Mouse (Mus musculus): ENCODE measurements around the gene Shf.
"Not testable (repeated sequence)": the region's sequence is repeated elsewhere in the genome, so short reads cannot be mapped to it uniquely, and the experiment has no call there.

The Shf gene

DNA sequence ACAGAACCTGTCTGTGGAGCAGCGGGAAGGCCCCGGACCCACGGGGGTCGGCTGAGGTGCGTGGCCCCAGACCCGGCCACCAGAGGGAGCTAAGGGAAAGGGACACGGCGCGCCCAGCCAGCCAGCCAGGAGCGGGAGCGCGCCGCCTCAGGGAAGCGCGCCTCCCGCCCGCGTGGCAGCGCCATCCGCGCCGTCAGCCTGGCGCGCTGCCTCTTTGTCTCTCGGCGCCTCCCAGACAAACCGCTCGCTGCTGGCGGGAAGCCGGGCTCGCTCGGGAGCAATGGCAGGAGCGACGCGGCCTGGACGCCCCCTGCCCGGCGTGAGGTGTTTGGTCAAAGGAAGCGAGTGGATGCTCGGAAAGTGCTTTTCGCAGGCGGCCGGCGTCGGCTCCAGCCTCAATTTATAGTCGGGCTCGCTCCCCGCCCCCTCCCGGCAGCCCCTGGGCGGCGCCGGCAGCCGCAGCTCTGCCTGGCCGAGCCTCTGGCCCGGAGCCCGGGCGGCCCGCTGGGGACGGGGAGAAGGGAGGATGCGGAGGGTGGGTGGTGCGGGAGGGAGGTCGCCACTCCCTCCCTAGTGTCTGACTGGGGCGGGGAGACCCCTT lies 20.3 kb downstream of the Shf start:
- peak; percentile 71 to 81 for DNase-seq (ENCODE audit: low spot score in 2 of 2)

DNA sequence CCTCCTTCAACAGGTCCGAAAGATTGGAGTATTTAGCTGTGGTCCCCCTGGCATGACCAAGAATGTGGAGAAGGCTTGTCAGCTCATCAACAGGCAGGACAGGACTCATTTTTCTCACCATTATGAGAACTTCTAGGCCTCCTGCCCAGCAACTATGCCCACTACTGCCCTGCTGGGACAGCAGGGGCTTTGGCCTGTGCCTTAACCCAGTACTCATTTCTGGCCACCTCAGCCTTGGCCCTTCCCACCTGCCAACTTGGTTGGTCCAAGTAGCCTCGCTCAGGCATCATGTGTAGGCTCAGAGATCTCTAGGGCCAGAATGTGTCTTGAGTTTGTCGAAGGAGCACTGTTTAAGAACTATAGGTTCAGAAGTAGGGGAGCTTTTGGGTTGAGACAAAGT lies 21.7 kb downstream of the Shf start:
- DNase-seq (ENCODE audit: low spot score in 2 of 2), result no peak

DNA sequence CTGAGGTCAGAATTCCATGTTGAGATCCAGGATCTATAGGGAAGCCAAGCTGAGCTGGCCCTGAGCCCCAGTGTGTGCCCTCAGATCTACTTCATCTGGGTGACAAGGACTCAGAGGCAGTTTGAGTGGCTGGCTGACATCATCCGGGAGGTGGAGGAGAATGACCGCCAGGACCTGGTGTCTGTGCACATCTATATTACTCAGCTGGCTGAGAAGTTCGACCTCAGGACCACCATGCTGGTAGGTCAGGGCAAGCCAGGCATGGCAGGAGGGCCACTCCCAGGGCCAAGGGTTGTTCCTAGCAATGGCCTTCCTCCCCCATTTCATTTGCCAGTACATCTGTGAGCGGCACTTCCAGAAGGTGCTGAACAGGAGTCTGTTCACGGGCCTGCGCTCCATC lies 22.8 kb downstream of the Shf start:
- DNase-seq (ENCODE audit: low spot score in 2 of 2), result not testable (repeated sequence)

DNA sequence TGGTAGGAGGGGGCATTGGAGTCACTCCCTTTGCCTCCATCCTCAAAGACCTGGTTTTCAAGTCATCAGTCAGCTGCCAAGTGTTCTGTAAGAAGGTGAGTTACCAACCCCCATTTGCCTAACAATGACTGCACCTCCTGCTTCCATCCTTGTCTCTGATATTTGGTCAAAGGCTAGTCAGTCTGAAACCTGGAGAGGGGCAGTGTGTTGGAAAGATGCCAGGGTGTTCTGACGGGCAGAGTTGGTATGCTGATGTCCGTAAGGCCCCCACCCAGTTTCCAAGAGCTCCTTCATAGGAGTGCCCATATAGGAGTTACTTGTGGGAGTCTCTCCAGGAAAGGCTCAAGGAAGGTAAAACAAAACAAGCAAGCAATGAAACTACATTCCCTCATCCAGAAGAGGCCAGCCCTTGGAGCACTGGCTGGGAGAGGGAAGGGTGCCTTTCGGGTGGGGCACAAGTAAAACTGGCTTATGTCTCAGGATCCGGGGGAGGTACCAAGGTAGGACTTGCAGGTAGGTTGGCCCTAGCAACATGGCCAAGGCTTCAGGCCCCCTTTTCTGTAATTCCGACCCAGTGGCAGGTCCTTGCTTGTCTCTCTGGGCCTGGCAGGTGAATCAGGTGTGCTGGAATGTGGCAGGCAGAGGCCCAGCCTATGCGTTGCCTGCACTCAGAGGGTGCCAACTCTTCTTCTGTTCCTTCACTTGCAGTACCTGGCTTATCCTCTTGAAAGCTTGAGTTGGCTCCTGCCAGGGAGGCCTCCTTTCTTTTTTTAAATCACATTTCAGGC lies 23.7 kb downstream of the Shf start:
- no peak for DNase-seq (ENCODE audit: low spot score in 2 of 2)

DNA sequence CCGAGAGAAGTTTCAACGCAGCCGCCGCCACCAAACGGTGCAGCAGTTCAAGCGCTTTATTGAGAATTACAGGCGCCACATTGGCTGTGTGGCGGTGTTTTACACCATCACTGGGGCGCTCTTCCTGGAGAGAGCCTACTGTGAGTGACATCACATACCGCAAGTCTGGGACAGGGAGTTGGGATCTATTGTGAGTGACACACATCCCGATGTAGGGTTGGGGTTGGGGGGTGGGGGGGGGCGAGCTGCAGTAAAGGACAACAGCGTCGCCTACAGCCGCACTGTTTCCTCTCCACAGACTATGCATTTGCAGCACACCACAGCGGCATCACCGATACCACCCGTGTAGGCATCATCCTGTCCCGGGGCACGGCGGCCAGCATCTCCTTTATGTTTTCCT lies 31.7 kb downstream of the Shf start:
- no peak for DNase-seq (ENCODE audit: low spot score in 2 of 2)

DNA sequence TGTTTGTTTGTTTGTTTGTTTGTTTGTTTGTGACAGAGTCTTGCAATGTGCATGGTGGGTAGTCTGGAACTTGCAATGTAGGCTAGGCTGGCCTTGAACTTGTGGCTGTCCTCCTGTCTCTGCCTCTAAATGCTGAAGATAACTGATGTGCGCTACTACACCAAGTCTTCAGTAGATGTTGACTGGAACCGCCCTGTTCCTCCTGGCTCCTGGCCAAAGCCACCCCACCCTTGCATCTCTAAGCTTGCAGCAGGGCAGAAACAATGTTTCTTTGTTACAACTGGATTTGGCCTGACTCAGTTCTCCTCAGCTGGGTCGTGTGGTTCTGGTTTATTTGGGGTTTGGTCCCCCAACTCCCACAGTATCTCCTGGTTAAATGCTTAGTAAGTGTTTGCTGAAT lies 34.8 kb downstream of the Shf start:
- DNase-seq (ENCODE audit: low spot score in 2 of 2), result peak in 1 of 2 experiments; percentile 18

DNA sequence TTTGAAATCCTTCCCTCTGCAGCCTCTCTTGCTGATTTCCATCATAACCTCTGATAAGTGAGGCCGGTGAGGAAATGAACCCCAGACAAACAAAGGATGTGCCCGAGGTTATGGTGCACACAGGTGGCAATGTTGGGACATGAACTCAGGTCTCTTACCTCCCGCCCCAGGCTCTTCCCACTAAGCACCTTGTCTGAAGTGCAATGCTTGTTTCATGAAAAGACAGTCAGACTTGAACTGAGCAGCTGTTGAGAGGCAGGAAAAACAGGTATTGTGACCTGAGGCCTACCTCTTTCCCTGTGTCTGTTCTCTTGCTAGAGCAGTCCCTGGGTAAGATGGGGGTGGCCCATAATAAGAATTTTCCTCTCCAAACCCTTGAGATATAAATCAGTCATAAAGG lies 36.7 kb downstream of the Shf start:
- DNase-seq (ENCODE audit: low spot score in 2 of 2), result no peak

DNA sequence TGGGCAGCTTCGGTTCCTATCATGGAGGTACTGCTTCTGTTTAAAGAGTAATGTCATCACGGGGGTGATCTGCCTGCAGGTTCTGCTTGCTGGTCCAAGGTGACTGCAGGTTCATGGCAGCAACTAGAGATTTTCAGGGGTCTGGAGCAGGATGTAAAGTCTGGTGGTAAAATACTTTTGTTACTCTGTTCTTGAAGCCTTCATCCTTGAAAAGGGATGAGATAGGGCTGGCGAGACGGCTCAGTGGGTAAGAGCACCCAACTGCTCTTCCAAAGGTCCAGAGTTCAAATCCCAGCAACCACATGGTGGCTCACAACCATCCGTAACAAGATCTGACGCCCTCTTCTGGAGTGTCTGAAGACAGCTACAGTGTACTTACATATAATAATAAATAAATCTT lies 38.6 kb downstream of the Shf start:
- not testable (repeated sequence) for DNase-seq (ENCODE audit: low spot score in 2 of 2)

DNA sequence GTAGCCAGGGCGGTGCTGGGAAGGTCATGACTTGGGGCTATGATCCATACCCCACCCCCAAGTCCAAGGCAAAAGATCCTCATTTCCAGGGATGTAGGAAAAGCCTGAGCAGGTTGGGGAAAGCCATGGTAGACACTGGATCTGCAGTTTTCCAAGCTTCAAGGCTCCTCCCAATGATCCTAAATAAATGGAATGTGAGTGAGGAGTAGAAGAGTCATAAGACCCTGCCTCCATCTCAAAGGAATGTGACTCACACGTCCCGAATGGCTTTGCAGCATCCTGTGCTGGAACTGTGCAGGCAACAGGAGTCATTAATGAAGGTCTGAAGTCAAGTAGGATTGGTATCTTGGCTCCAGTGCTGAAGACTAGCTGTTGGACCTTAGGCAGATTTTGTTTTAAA lies 41.0 kb downstream of the Shf start:
- DNase-seq (ENCODE audit: low spot score in 2 of 2), result no peak

DNA sequence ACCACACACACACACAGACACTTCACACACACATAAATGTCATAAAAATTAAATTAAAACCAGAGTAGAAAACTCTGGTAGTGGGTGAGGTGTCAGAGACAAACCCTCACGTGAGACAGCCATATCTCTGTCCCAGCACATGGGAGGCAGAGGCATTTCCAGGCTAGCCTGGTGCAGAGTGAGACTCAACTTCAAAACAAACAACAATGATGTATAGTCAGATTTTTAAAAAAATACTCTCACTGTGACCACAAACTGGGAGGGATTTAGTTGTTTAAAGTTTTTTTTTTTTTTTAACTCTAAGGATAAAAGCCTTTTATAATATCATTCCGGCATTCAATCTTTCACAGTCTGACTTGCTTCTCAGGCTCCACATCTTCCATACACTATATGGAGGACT lies 43.6 kb downstream of the Shf start:
- DNase-seq (ENCODE audit: low spot score in 2 of 2), result no peak

DNA sequence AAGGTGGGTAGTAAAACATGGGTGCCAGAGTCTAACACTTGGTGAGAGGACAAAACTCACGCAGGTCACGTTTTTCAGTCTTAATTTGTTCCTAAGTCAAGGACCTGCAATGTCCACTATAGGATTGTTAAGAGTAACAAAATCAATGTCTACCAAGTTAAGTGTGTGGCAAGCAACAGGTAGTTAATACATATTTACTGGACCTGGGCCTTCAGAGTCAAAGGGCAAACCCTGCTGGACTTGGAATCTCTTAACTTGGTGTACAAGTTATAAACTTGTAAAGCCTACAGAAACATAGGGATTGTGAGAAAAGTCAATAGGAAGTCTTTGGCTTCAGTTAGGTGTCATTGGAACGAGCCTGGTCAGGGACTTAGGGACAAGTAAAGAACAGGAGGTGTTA lies 44.4 kb downstream of the Shf start:
- DNase-seq (ENCODE audit: low spot score in 2 of 2), result no peak

DNA sequence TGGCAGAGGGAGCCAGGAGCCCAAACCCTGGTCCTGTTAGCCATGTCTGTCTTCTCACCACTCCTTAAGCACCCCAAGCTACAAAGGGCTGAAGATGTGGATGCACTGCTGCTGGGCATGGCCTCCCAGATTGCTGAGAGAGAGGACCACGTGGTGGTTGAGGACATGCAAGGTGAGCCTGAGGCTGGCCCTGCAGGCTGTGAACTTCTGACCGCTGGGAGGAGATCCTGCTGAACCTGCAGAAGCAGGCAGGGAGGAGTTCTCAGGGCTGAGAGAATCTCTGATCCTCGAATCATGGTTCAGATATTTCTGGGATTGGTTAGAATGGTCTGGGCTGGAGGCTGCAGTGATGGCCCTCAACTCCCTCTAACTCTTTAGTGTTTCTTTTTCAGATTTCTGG lies 45.0 kb downstream of the Shf start:
- DNase-seq (ENCODE audit: low spot score in 2 of 2), result no peak

DNA sequence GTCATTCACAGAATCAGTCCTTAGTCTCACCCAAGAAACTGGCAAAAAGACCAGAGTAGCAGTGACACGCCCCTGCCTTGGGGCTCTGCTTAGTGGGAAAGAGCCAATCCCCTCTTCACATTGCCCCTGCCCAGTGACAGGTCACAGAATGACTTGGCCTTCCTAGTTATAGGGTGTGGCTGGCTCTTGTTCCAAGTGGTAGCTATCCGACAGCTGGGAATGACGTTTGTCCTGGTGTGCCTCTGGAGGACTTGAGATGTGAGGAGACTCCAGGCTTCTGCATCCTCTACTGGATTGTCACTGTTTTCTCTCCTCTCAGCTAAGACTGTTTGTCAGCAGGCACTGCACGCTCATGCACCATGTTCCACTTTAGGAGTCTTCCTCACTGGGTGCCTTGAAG lies 51.6 kb downstream of the Shf start:
- no peak for DNase-seq (ENCODE audit: low spot score in 2 of 2)

DNA sequence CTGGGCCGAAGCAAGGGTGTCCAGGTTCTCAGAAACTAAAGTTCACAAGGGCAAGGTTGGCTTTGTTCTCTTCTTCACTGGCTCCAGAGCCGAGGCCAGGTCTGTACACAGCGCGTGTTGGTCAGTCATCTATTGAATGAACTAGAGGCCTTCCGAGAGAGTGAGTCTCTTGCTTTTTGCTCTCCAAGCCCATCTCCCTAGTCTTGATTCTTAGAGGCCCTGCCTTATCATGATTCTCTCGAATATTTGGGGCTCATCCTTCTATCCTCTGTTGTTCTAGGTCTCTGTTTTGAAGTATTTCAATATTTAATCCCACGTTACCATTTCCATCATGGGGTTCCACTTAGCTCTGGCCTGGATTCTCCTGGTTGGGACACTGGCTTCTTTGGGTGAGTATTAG lies 53.6 kb downstream of the Shf start, which contains the start of gene Duox1:
Gene Duox1 (plus strand): TSS at position 301 of the 400 bp plus-strand sequence.
- no peak for DNase-seq (ENCODE audit: low spot score in 2 of 2)

DNA sequence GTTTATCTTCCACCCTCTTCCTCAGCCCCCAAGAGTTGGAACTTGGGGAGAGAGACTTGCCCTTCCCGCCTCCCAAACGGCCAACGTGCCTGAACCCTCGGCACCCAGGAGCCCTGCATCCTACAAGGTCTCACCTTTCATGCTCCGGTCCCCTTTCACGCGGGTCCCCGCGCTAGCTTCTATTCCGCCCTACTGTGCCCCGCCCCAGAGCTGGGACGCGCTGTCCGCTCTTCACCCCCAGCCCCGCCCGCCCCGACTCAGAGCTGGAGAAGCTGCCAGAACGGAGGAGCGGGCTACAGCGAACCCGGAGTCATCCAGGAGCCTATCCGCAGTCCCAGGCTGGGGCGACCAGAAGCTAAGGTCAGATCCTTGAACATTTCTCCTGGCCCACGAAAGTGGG lies 55.4 kb downstream of the Shf start, which contains the start of gene Duoxa1:
Gene Duoxa1 (minus strand): TSS at position 195 of the 400 bp plus-strand sequence.
- no peak for DNase-seq (ENCODE audit: low spot score in 2 of 2)

DNA sequence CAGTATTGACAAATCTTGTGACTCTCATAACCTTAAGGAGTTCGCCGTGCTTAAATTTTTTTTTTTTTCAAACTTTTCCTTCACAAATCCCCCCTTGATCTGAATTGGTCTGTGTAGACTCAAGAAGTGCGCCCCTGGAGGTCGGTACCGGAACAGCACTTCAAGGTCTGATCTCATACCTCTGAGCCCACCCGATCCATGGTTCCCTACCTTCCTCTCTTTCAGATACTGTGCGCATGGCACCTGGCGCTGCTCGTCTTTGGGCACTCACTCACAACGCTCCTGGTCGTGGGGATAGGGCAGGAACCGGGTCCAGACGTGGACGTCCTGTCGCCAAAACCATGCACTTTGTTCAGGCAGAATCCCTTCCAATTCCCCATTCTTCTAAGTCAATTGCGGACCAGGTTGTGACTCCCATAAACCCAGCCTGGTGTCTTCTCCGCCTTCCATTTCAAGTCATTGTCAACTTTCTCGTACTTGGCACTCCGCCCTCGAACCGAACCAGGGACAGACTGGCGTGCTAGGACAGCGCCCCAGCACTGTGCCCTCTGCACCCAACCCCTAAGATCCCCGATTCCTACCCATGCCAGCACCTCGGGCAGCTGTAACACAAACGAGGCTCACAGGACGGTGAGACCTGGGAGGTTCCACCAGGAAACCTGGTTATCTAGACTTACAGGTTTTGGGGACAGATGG lies 56.1 kb downstream of the Shf start:
- DNase-seq (ENCODE audit: low spot score in 2 of 2), result peak; percentile 30 to 53

DNA sequence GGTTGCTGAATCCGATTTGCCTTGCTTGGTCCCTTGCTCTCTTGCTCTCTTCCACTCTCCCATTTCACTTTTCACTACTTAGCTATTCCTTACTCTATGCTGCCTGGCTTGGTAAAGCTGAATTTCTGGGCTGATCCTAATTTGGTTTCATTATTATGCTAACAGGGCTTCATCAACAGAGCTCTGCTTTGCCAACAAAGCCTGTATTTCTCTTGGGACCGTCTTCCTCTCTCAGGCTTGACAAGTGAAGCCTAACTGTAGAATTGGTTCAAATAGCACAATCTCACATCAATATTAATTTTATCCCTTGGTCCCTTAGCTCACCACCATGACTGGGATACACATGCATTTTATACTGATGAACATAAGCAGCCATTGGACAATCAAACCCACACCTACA lies 57.4 kb downstream of the Shf start:
- DNase-seq (ENCODE audit: low spot score in 2 of 2), result no peak

DNA sequence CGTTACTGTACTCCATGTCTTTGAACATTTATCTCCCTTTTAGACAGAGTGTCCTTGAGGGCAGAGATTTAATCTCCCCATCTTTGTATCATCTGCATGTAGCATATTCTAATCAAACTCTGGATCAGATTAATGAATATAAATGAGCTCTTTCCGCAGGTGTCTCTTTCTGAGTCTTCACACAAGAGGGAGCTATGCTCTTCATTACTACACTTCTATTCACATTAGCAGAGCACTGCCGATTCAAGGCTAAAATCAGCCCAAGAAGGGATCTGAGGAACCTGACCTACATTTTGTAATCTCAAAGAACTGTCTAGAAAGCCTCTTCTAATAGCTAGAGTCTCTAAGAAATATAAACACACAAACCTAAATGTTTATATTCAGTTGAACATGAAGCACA lies 59.3 kb downstream of the Shf start:
- DNase-seq (ENCODE audit: low spot score in 2 of 2), result no peak

DNA sequence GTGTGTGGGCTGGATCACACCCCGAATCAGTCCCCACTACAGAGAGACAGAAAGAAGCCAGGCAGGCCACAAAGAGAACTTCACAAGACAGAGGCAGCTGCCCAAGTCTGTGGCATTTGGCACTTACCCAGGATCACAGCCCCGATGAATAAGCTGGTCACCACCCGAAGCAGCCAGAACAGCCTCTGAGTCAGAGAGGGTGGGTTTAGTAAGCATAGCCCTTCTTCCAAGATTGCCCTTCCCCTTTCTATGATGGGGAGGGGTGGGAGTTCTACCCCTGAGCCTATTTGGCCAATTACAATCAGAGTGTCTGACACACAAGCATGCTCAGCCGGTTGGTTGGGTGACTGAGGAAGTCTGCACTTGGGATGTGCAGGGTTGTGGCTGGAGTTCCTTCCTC lies 62.8 kb downstream of the Shf start:
- DNase-seq (ENCODE audit: low spot score in 2 of 2), result no peak

DNA sequence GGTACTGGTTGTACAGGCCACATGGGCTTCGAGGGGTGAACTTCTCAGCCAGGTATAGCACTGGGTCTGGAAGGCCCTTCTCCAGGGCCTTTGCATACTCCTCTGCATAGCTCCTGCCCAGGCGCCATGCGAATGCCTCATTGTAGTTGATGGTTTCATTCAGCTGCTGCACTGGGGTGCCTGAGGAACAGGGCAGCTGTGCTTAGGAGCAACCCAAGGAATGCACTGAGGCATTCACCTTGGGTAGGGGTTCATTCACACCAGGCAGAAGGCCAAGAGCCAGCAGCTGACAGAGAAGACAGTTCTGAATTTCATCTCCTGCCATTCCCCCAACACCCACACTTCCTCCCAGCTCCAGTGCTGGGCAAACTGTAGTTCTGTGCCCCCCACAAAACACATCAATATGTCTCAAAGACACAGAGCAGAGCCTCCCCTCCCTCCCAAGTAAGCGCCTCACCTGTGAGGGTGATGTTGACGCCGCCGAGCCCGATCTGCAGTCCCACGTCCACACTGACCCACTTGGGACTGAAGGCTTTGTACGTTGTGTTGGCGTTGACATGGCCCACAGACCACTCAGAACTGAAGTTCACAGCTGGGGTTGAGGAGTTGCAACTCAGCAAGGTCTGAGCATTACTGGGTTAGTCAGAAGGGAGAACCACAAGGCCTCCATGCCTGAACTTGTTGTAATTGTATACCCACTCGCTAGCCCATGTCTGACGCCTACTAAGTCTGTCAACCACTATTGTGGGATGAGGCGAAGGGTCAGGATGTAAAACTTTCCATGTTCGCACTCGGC lies 63.7 kb downstream of the Shf start:
- no peak for DNase-seq (ENCODE audit: low spot score in 2 of 2)

DNA sequence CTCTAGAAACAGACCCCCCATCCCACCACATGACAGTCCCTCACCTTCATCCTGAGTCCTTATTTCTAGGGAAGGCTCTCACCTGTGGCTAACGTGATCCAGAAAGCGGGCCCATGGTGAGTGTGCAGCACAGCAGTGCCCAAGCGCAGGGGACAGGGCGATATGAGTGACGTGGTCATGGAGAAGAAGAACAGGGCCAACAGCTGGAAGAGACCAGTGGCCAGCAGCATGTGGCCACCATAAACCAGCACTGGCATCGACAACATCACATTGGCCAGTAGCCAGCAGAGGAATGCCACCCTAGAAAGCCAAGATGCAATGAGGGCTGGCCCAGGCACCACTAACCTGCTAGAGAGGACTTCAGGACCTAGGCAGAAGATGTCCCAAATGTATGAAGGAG lies 64.4 kb downstream of the Shf start:
- no peak for DNase-seq (ENCODE audit: low spot score in 2 of 2)

All from spleen, postnatal 14 days (tissue).